Mouse (Mus musculus) midbrain, postnatal 0 days (tissue): Measurements from ENCODE around the gene Arl3. TPM values are rescaled to one million over a fixed set of nuclear protein-coding genes. Genes with fewer than 3 reads are reported as not detected.

Source experiments
- ATAC-seq: fragments of 200-750 bp; cut with Nextera tagmentation; 2 replicates; pipeline ENCODE4 v1.8.0; 2017; ENCODE audit warnings: moderate number of reproducible peaks, mild to moderate bottlenecking, moderate TSS enrichment, moderate library complexity; ENCODE audit not compliant: low FRiP score
- DNase-seq: peaks from one replicate; pipeline ENCODE4 v3.0.0-alpha.2; 2015; ENCODE audit warnings: low spot score
- H3K27ac ChIP-seq: fragments of 300-500 bp; sonication (generic); 2 replicates; pipeline ENCODE4 v1.5.1; 2014; ENCODE audit warnings: low read depth, mild to moderate bottlenecking, low read length, mixed read lengths
- H3K27me3 ChIP-seq: fragments of 300-500 bp; sonication (generic); 2 replicates; pipeline ENCODE4 v1.6.1; 2014; ENCODE audit warnings: low read length, control low read depth, mixed read lengths; ENCODE audit not compliant: insufficient read depth
- H3K36me3 ChIP-seq: fragments of 300-500 bp; sonication (generic); 2 replicates; pipeline ENCODE4 v1.6.1; 2014; ENCODE audit warnings: low read length, control low read depth, mixed read lengths; ENCODE audit not compliant: insufficient read depth
- H3K4me1 ChIP-seq: fragments of 300-500 bp; sonication (generic); 2 replicates; pipeline ENCODE4 v1.6.1; 2014; ENCODE audit warnings: mild to moderate bottlenecking, control low read depth, antibody characterized with exemption, low read length, mixed read lengths; ENCODE audit not compliant: insufficient read depth
- H3K4me2 ChIP-seq: fragments of 300-500 bp; sonication (generic); 2 replicates; pipeline ENCODE4 v1.6.1; 2014; ENCODE audit warnings: low read depth, mild to moderate bottlenecking, low read length, mixed read lengths; ENCODE audit not compliant: poor library complexity, severe bottlenecking
- H3K4me3 ChIP-seq: fragments of 300-500 bp; sonication (generic); 2 replicates; pipeline ENCODE4 v1.5.1; 2014; ENCODE audit warnings: low read depth, mild to moderate bottlenecking, low read length, moderate library complexity
- H3K9ac ChIP-seq: fragments of 300-500 bp; sonication (generic); replicated peaks from 2 replicates; pipeline ENCODE4 v1.6.1; 2014; ENCODE audit warnings: mild to moderate bottlenecking, low read length, moderate library complexity, mixed read lengths; ENCODE audit not compliant: poor library complexity, severe bottlenecking
- H3K9me3 ChIP-seq: fragments of 300-500 bp; sonication (generic); 2 replicates; pipeline ENCODE4 v1.6.1; 2016; ENCODE audit warnings: low read length, control low read depth
- CTCF ChIP-seq: IDR thresholded peaks from 2 replicates; pipeline ENCODE4 v1.5.1; 2016; ENCODE audit warnings: antibody characterized with exemption, mild to moderate bottlenecking
- WGBS: fragments of 180-500 bp; shearing (Covaris S2); extraction: QIAGEN DNeasy Blood & Tissue Kit; methylation state at CpG from one replicate; pipeline ENCODE4 v1.1.7; 2014; 5-methylcytosine and 5-hydroxymethylcytosine counted together
- polyA plus RNA-seq: library from polyadenylated mRNA; unstranded; fragments of >200 nt; fragmentation: Nextera tagmentation; extraction: Ambion mirVana; gene quantifications from 2 replicates; pipeline ENCODE4 v1.2.1, GENCODE M21; 2015
- total RNA-seq: library from RNA; depleted of rRNA; stranded (reverse); fragments of >200 nt; gene quantifications from 2 replicates; pipeline ENCODE4 v1.2.3, GENCODE M21; 2014

Gene Arl3
- total and polyA plus RNA-seq, 2 experiments from 2014 or later, result 109 to 194 TPM

GRCm38 (mm10) chr19:46509736-46510135, 63.3 kb downstream of the Arl3 start:
- no peak overlapping the region for H3K27ac ChIP-seq

GRCm38 (mm10) chr19:46509202-46509601, 63.8 kb downstream of the Arl3 start:
- H3K27me3 ChIP-seq, result no peaks in the 10 kb centered on the region
- no peak for DNase-seq
- no peaks in the 10 kb centered on the region for H3K9me3 ChIP-seq
- peaks cover 20% of the 10 kb centered on the region for H3K36me3 ChIP-seq
- 83% methylated on average over 3 of the region's 3 CpGs for WGBS
- no peak overlapping the region for H3K4me2 ChIP-seq
- H3K4me3 ChIP-seq, result no peak overlapping the region
- peaks cover 36% of the 10 kb centered on the region for H3K4me1 ChIP-seq
- no peak for TF ChIP-seq CTCF
- no peak for ATAC-seq
- no peak overlapping the region for H3K9ac ChIP-seq
- H3K27ac ChIP-seq, result no peak overlapping the region

More at GRCm38 (mm10) chr19:46509736-46510135, 63.3 kb downstream of the Arl3 start:
- ATAC-seq, result no peak
- TF ChIP-seq CTCF, result no peak
- Histone ChIP-seq H3K9me3 (no peaks in the 10 kb centered on the region), H3K4me2 (no peak overlapping the region), H3K9ac (no peak overlapping the region), H3K36me3 (peaks cover 26% of the 10 kb centered on the region), H3K4me1 (peaks cover 35% of the 10 kb centered on the region), H3K4me3 (no peak overlapping the region), H3K27me3 (no peaks in the 10 kb centered on the region)
- DNase-seq, result no peak
- WGBS, result 84% methylated on average over 4 of the region's 4 CpGs

- Histone ChIP-seq H3K4me2 (no peak overlapping the region), H3K27me3 (no peaks in the 10 kb centered on the region), H3K9me3 (no peaks in the 10 kb centered on the region), H3K4me3 (no peak overlapping the region), H3K9ac (no peak overlapping the region), H3K27ac (no peak overlapping the region), H3K36me3 (peaks cover 16% of the 10 kb centered on the region), H3K4me1 (peaks cover 36% of the 10 kb centered on the region)
- no peak for DNase-seq
- WGBS, result 74% methylated on average over 3 of the region's 3 CpGs
- ATAC-seq, result no peak
- TF ChIP-seq CTCF, result no peak
Observed at GRCm38 (mm10) chr19:46508738-46509137, 64.3 kb downstream of the Arl3 start.

- Histone ChIP-seq H3K4me1 (peaks cover 36% of the 10 kb centered on the region), H3K4me2 (no peak overlapping the region; the same call in 1 of the 2 replicates), H3K36me3 (peaks cover 7% of the 10 kb centered on the region), H3K4me3 (no peak overlapping the region), H3K27ac (peak overlapping the region; percentile 63; the same call in 1 of the 2 replicates), H3K9ac (no peak overlapping the region), H3K27me3 (no peaks in the 10 kb centered on the region), H3K9me3 (no peaks in the 10 kb centered on the region)
- DNase-seq (no peak), ATAC-seq (no peak)
- no peak for TF ChIP-seq CTCF
- 77% methylated on average over 1 of the region's 1 CpGs for WGBS
Observed at GRCm38 (mm10) chr19:46507806-46508205, 65.2 kb downstream of the Arl3 start.

- Histone ChIP-seq H3K4me2 (peak overlapping the region; percentile 98), H3K4me1 (peaks cover 36% of the 10 kb centered on the region), H3K36me3 (peaks cover 2% of the 10 kb centered on the region), H3K27ac (peak overlapping the region; percentile 63), H3K9me3 (no peaks in the 10 kb centered on the region), H3K9ac (peak overlapping the region; percentile 50), H3K4me3 (peak overlapping the region; percentile 15), H3K27me3 (no peaks in the 10 kb centered on the region)
- TF ChIP-seq CTCF, result 0 out of 2 replicates have a peak, but pooled peaks have one; percentile 3
- DNase-seq (peak; percentile 65), ATAC-seq (peak; percentile 4; the same call in 1 of the 2 replicates)
- 15% methylated on average over 8 of the region's 8 CpGs for WGBS
Observed at GRCm38 (mm10) chr19:46507181-46507581, 65.8 kb downstream of the Arl3 start.

- Histone ChIP-seq H3K4me3 (peak overlapping the region; percentile 99; the same call in 1 of the 2 replicates), H3K9ac (peak overlapping the region; percentile 29; the same call in 1 of the 2 replicates), H3K4me2 (peak overlapping the region; percentile 98), H3K27ac (peak overlapping the region; percentile 63), H3K9me3 (no peaks in the 10 kb centered on the region), H3K4me1 (peaks cover 36% of the 10 kb centered on the region), H3K36me3 (no peaks in the 10 kb centered on the region; the same call in 1 of the 2 replicates), H3K27me3 (no peaks in the 10 kb centered on the region)
- no peak for TF ChIP-seq CTCF
- ATAC-seq, result no peak
- WGBS, result 24% methylated on average over 3 of the region's 3 CpGs
- no peak for DNase-seq
Observed at GRCm38 (mm10) chr19:46506372-46506717, 66.7 kb downstream of the Arl3 start.
